Mouse (Mus musculus): Measurements from ENCODE around the gene Cdk15. TPM values are rescaled to one million over a fixed set of nuclear protein-coding genes. Genes with fewer than 3 reads are reported as not detected.

Gene Cdk15
- total RNA-seq, 4 experiments from 2014 or later = 0.22 TPM; not detected in 3

- DNase-seq (ENCODE audit: low spot score in 2 of 2) = no peak
Observed at GRCm38 (mm10) chr1:59321880-59322836, 65.5 kb downstream of the Cdk15 start.

- no peak for DNase-seq (ENCODE audit: low spot score in 2 of 2)
Observed at GRCm38 (mm10) chr1:59326854-59327395, 70.2 kb downstream of the Cdk15 start.

GRCm38 (mm10) chr1:59332737-59333385 lies 76.2 kb downstream of the Cdk15 start:
- DNase-seq (ENCODE audit: low spot score in 2 of 2) = no peak

GRCm38 (mm10) chr1:59333386-59333759 lies 76.7 kb downstream of the Cdk15 start:
- DNase-seq (ENCODE audit: low spot score in 2 of 2) = no peak

- DNase-seq (ENCODE audit: low spot score in 2 of 2) = peak; percentile 30 to 53
Observed at GRCm38 (mm10) chr1:59333860-59334561, 77.3 kb downstream of the Cdk15 start.

- DNase-seq (ENCODE audit: low spot score in 2 of 2) = no peak
Observed at GRCm38 (mm10) chr1:59334562-59334890, 77.8 kb downstream of the Cdk15 start.

- no peak for DNase-seq (ENCODE audit: low spot score in 2 of 2)
Observed at GRCm38 (mm10) chr1:59336256-59336655, 79.5 kb downstream of the Cdk15 start.

- DNase-seq (ENCODE audit: low spot score in 2 of 2) = peak; percentile 15 to 39
Observed at GRCm38 (mm10) chr1:59340814-59341588, 84.3 kb downstream of the Cdk15 start.

GRCm38 (mm10) chr1:59341697-59342096 lies 85.0 kb downstream of the Cdk15 start:
- DNase-seq (ENCODE audit: low spot score in 2 of 2) = no peak

- DNase-seq (ENCODE audit: low spot score in 2 of 2) = no peak
Observed at GRCm38 (mm10) chr1:59342146-59342545, 85.4 kb downstream of the Cdk15 start.

GRCm38 (mm10) chr1:59352706-59353105 lies 96.0 kb downstream of the Cdk15 start:
- DNase-seq (ENCODE audit: low spot score in 2 of 2) = no peak

GRCm38 (mm10) chr1:59355440-59355839 lies 98.7 kb downstream of the Cdk15 start:
- DNase-seq (ENCODE audit: low spot score in 2 of 2) = no peak

- no peak for DNase-seq (ENCODE audit: low spot score in 2 of 2)
Observed at GRCm38 (mm10) chr1:59359136-59359535, 102.4 kb downstream of the Cdk15 start.

- no peak for DNase-seq (ENCODE audit: low spot score in 2 of 2)
Observed at GRCm38 (mm10) chr1:59360834-59361233, 104.1 kb downstream of the Cdk15 start.

GRCm38 (mm10) chr1:59361460-59361859 lies 104.8 kb downstream of the Cdk15 start:
- DNase-seq (ENCODE audit: low spot score in 2 of 2) = no peak

- DNase-seq (ENCODE audit: low spot score in 2 of 2) = no peak
Observed at GRCm38 (mm10) chr1:59361966-59362365, 105.3 kb downstream of the Cdk15 start.

- DNase-seq (ENCODE audit: low spot score in 2 of 2) = no peak
Observed at GRCm38 (mm10) chr1:59364463-59365040, 107.8 kb downstream of the Cdk15 start.

GRCm38 (mm10) chr1:59367928-59368648 lies 111.4 kb downstream of the Cdk15 start:
- no peak for DNase-seq (ENCODE audit: low spot score in 2 of 2)

- DNase-seq (ENCODE audit: low spot score in 2 of 2) = no peak
Observed at GRCm38 (mm10) chr1:59368649-59369319, 112.1 kb downstream of the Cdk15 start.
